Mouse (Mus musculus) forebrain, embryonic 14.5 days (tissue): ENCODE measurements around the gene 1700016H13Rik. TPM values are rescaled to one million over a fixed set of nuclear protein-coding genes. Genes with fewer than 3 reads are reported as not detected.
A peak's percentile ranks its signal among the peaks of the same experiment; 100 is the strongest.

Experiments used
- ATAC-seq: fragments of 200-750 bp; cut with Nextera tagmentation; 2 replicates; pipeline ENCODE4 v1.8.0; 2017; ENCODE audit warnings: mild to moderate bottlenecking, moderate library complexity
- DNase-seq: peaks from one replicate; pipeline ENCODE4 v3.0.0-alpha.2; 2015; ENCODE audit warnings: low spot score
- H3K27ac ChIP-seq: fragments of 300-500 bp; sonication (generic); 2 replicates; pipeline ENCODE4 v1.5.1; 2014; ENCODE audit warnings: low read depth, mild to moderate bottlenecking, control low read depth, low read length, moderate library complexity
- H3K27me3 ChIP-seq: fragments of 300-500 bp; sonication (generic); replicated peaks from 2 replicates; pipeline ENCODE4 v1.6.1; 2014; ENCODE audit warnings: low read length, control low read depth, mixed read lengths; ENCODE audit not compliant: control insufficient read depth, insufficient read depth
- H3K36me3 ChIP-seq: fragments of 300-500 bp; sonication (generic); 2 replicates; pipeline ENCODE4 v1.6.1; 2014; ENCODE audit warnings: low read length, control low read depth; ENCODE audit not compliant: control insufficient read depth, insufficient read depth
- H3K4me1 ChIP-seq: fragments of 300-500 bp; sonication (generic); 2 replicates; pipeline ENCODE4 v1.6.1; 2014; ENCODE audit warnings: antibody characterized with exemption, low read length, control low read depth; ENCODE audit not compliant: control insufficient read depth, insufficient read depth
- H3K4me2 ChIP-seq: fragments of 300-500 bp; sonication (generic); 2 replicates; pipeline ENCODE4 v1.6.1; 2014; ENCODE audit warnings: mild to moderate bottlenecking, control low read depth, low read length
- H3K4me3 ChIP-seq: fragments of 300-500 bp; sonication (generic); 2 replicates; pipeline ENCODE4 v1.5.1; 2014; ENCODE audit warnings: low read depth, low read length, control low read depth
- H3K9ac ChIP-seq: fragments of 300-500 bp; sonication (generic); 2 replicates; pipeline ENCODE4 v1.6.1; 2014; ENCODE audit warnings: mild to moderate bottlenecking, low read length, control low read depth, moderate library complexity
- H3K9me3 ChIP-seq: fragments of 300-500 bp; sonication (generic); replicated peaks from 2 replicates; pipeline ENCODE4 v1.6.1; 2016; ENCODE audit warnings: low read length, control low read depth, mixed read lengths; ENCODE audit not compliant: control insufficient read depth
- WGBS: fragments of 180-500 bp; shearing (Covaris S2); extraction: QIAGEN DNeasy Blood & Tissue Kit; methylation state at CpG from one replicate; pipeline ENCODE4 v1.1.7; 2014; 5-methylcytosine and 5-hydroxymethylcytosine counted together
- polyA plus RNA-seq: library from polyadenylated mRNA; unstranded; fragments of >200 nt; fragmentation: Nextera tagmentation; extraction: Ambion mirVana; gene quantifications from 2 replicates; pipeline ENCODE4 v1.2.1, GENCODE M21; 2014

The 1700016H13Rik gene
- polyA plus RNA-seq, 1 experiment from 2014 or later = 0.38 TPM

DNA sequence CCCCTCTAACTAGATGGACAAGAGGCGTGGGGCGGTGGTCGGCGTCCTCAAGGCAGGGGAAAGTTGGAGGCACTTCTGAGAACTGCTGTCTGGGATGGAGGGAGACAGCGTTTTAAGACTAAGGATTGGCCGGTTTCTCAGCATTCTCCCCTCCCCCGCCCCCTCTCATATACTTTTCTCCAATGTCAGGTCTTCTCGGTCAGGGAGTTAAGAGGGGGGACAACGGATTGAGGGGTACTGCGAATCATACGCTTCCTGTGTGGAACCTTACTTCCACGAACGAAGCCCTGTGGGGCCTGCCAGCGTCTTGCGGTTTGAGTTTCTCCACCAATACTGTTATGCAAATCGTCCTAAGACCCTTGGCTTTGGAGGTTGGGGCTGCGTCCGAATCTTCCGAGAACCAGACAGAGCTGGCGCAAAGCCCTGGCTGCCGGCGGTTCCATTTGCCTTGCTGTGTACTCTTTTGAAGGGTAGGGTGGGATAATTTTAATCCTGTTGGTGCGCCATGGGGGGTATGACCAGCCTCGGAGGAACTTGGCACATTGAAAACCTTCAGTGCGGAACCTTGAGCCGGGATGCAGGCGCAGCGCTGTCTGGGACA lies 37.3 kb upstream of the 1700016H13Rik start:
- Histone ChIP-seq H3K4me2 (peak overlapping the region; percentile 97), H3K4me1 (peaks cover 14% of the 10 kb centered on the region), H3K9ac (peak overlapping the region; percentile 41; the same call in 1 of the 2 replicates), H3K9me3 (no peaks in the 10 kb centered on the region), H3K27me3 (peaks cover 13% of the 10 kb centered on the region), H3K27ac (no peak overlapping the region), H3K36me3 (no peaks in the 10 kb centered on the region), H3K4me3 (peak overlapping the region; percentile 47)
- DNase-seq (peak; percentile 49), ATAC-seq (peak; percentile 24)
- WGBS = under 1% methylated on average over 28 of the region's 28 CpGs

DNA sequence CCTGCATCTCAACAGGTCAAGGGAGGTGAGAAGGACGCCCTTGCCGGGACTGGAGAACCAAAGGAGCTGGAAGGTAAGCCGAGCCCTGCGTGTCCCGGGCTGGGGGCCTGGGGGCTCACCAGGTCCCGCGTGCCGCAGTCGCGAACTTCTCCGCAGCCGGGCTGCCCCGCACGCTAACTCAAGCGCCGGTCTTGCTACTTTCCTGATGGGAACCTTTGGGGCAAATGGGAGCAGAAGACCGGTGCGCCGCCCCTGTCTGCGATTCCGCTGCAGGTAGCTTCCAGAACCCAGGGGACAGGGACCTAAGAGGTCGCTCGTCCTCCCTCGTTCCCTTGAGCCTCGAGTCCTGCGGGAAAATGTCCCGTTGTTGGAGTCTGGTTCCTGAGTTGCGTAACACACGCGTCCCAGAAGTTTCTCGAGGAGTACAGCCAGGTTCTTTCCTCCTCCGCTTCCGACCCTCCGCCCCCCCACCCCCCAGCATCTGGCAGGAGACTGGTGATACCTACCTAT lies 36.8 kb upstream of the 1700016H13Rik start:
- H3K9ac ChIP-seq = peak overlapping the region; percentile 54
- H3K27me3 ChIP-seq = peaks cover 13% of the 10 kb centered on the region
- H3K9me3 ChIP-seq = no peaks in the 10 kb centered on the region
- peak overlapping the region; percentile 47 for H3K4me3 ChIP-seq
- DNase-seq (no peak), ATAC-seq (no peak)
- 0% methylated on average over 34 of the region's 34 CpGs for WGBS
- peaks cover 14% of the 10 kb centered on the region for H3K4me1 ChIP-seq
- peak overlapping the region; percentile 97 for H3K4me2 ChIP-seq
- H3K27ac ChIP-seq = no peak overlapping the region
- H3K36me3 ChIP-seq = no peaks in the 10 kb centered on the region

DNA sequence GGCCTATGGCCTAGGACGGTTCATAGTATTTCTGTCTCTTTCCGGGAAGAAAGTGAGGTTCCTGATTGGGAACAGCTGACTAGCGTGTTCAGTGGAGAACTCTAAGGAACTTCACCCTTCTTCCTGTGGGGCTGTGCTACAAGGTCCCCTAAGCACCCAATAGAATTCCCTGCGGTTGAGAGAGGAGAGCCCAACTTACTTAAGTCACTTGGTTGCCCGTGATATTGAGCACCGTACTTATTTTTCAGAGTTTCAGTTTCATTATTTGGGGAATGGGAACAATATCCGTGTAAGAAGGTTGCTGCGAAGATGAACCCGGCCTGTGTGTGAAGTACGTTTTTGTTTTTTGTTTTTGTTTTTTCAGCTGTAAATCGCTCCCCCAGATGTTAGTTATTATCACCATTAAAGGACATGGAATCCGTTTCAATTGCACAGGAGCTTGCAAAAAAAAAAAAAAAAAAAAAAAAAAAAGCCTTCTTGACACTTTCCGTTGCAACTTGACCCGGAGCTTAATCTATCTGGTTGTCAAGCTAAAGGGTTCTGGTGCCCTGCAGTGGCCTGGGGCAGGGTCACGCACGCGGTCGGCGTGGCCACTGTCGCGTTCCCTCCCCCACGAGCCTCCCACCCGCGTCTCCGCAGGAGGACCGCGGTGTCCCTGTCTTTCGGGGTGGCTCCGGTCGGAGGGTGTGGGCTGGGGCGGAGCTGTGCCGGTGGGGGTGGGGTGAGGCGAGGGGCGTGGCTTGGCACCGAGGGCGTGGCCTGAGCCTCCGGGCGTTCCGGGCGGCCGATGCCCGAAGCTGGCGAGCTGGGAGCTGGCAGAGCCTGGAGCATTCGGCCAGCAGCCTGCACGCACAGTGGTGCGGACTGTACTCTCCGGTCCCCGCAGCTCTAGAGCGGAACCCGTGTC lies 36.1 kb upstream of the 1700016H13Rik start, which contains the start of gene Aff1:
Gene Aff1 (plus strand): TSS at position 751 of the 907 bp plus-strand sequence.
- peak within 1 kb of the TSS; percentile 97 for H3K4me2 ChIP-seq
- peaks cover 13% of the 10 kb centered on the region for H3K27me3 ChIP-seq
- H3K4me1 ChIP-seq = peaks cover 14% of the 10 kb centered on the region
- no peak within 1 kb of the TSS for H3K27ac ChIP-seq
- DNase-seq (peak; percentile 71), ATAC-seq (peak; percentile 86)
- peak within 1 kb of the TSS; percentile 54 for H3K9ac ChIP-seq
- H3K9me3 ChIP-seq = no peaks in the 10 kb centered on the region
- WGBS = 7% methylated on average over 48 of the region's 50 CpGs
- peak within 1 kb of the TSS; percentile 47 for H3K4me3 ChIP-seq
- no peaks in the 10 kb centered on the region for H3K36me3 ChIP-seq

DNA sequence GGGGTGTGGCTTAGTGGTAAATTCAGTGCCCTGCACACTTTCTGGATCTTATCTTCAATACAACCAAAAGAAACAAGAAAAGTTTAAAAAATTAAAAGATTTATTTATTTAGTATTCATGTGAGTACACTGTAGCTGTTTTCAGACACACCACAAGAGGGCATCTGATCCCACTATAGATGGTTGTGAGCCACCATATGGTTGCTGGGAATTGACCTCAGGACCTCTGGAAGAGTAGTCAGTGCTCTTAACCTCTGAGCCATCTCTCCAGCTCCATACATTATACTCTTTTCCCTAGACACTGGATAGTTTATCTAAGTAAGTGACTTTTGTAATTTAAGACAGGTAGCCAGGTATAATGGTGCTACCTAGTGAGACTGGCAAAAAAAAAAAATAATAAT lies 35.4 kb upstream of the 1700016H13Rik start:
- Histone ChIP-seq H3K9ac (no peak overlapping the region), H3K4me2 (no peak overlapping the region), H3K4me3 (no peak overlapping the region), H3K9me3 (no peaks in the 10 kb centered on the region), H3K27ac (no peak overlapping the region), H3K36me3 (no peaks in the 10 kb centered on the region), H3K4me1 (peaks cover 14% of the 10 kb centered on the region), H3K27me3 (peaks cover 13% of the 10 kb centered on the region)
- no peak for DNase-seq
- ATAC-seq = no peak

DNA sequence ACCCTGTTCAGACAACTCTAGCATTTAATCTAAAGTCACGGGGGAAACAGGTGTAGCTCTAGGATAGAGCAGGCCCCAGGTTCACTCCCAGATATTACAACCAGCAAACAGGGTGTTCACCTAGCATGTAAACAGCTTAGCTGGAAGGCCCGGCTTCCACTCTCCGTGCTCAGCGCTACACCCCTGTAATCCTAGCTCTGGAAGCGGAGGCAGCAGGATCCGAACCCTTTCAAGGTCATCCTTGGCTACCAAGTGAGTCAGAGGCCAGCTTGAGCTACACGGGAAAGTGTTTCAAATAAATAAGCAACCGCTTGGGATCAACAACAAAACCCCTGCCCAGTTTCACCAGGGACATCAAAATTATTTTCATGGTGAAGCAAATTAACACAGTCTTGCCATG lies 34.4 kb upstream of the 1700016H13Rik start:
- no peak for DNase-seq
- 89% methylated on average over 8 of the region's 8 CpGs for WGBS
- H3K4me3 ChIP-seq = no peak overlapping the region
- H3K27me3 ChIP-seq = peaks cover 13% of the 10 kb centered on the region
- no peaks in the 10 kb centered on the region for H3K36me3 ChIP-seq
- no peak overlapping the region for H3K9ac ChIP-seq
- H3K4me2 ChIP-seq = no peak overlapping the region
- H3K9me3 ChIP-seq = no peaks in the 10 kb centered on the region
- no peak overlapping the region for H3K27ac ChIP-seq
- H3K4me1 ChIP-seq = peaks cover 14% of the 10 kb centered on the region
- ATAC-seq = no peak

DNA sequence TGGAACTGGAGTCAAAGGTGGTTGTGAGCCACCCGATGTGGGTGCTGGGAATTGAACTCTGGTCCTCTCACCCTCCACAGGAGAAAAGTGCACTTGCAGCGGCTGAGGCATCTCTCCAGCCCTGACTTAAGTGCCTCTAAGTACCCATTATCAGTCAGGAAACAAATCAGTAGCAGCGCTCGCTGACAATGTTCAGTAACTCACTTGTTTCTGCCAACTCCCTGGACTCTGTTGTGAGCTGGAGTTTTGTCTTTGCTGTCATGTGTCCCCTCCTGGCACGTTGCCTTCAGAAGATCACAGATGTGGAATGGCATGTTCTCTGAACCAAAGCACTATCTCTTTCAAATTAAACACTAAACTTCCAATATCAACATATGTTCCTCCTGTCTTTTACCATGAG lies 33.8 kb upstream of the 1700016H13Rik start:
- Histone ChIP-seq H3K4me3 (no peak overlapping the region), H3K4me2 (no peak overlapping the region), H3K36me3 (no peaks in the 10 kb centered on the region), H3K27me3 (peaks cover 13% of the 10 kb centered on the region), H3K4me1 (peaks cover 14% of the 10 kb centered on the region), H3K9ac (no peak overlapping the region), H3K9me3 (no peaks in the 10 kb centered on the region), H3K27ac (no peak overlapping the region)
- WGBS = 85% methylated on average over 5 of the region's 5 CpGs
- ATAC-seq (no peak), DNase-seq (no peak)

DNA sequence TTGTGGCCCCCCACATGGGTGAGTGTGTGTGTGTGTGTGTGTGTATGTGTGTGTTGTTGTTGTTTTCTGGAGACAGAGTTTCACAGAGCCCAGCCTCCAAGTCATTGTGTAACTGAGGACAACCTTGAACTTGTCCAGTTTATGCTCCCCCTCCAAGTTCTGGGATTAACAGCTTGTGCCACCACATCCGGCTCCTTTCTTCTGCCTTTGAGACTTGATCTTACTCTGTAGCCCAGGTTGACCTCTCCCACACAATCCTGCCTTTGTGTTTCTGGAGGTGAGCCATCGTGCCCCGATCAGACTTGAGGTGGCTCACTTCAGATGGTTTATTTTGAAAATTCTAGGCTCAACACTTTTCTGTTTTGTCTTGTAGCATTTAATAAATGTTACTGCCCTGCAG lies 26.0 kb upstream of the 1700016H13Rik start:
- WGBS = 62% methylated on average over 3 of the region's 3 CpGs
- DNase-seq = no peak
- Histone ChIP-seq H3K9ac (no peak overlapping the region), H3K36me3 (no peaks in the 10 kb centered on the region), H3K4me1 (no peaks in the 10 kb centered on the region), H3K27me3 (no peaks in the 10 kb centered on the region), H3K9me3 (no peaks in the 10 kb centered on the region), H3K27ac (no peak overlapping the region), H3K4me3 (no peak overlapping the region), H3K4me2 (no peak overlapping the region)
- no peak for ATAC-seq

DNA sequence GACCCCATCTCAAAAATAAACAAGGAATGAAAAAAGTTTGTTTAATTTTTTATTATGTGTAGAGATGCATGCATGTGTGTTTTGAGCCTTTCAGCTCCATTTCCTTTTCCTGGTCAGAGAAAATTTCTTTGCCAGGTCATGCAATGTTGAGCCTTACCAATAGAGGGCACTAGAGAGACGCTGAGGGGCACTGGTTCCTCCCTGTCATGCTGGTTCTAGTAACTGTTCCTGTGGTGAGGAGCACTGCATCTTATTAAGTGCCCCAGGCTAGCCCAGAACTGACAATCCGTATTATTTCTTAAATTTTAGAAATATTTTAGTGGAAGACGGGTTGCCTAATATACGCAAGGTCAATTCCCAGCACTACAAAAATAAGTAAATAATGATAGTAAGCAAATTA lies 24.6 kb upstream of the 1700016H13Rik start:
- Histone ChIP-seq H3K4me3 (no peak overlapping the region), H3K27me3 (no peaks in the 10 kb centered on the region), H3K27ac (no peak overlapping the region), H3K9ac (no peak overlapping the region), H3K4me1 (no peaks in the 10 kb centered on the region), H3K9me3 (no peaks in the 10 kb centered on the region), H3K4me2 (no peak overlapping the region), H3K36me3 (no peaks in the 10 kb centered on the region)
- 34% methylated on average over 4 of the region's 4 CpGs for WGBS
- DNase-seq = peak; percentile 71
- ATAC-seq = 0 out of 2 replicates have a peak, but pooled peaks have one; percentile 34

DNA sequence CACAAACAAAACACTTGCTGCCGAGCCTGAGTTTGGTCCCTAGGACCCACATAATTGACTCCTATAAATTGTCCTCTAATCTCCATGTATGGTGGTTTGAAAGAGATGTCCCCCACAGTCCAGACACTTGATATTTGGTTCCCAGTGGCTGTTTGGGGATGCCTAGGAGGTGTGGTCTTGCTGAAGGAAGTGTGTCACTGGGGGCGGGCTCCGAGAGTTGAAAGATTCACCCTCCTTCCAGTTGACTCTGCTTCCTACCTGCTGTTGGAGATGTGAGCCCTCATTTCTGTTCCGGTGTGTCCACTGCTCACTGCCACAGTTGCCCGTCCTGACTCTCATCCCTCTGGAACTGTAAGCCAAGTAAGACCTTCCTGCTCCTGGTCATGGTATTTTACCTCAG lies 23.2 kb upstream of the 1700016H13Rik start:
- Histone ChIP-seq H3K4me3 (no peak overlapping the region), H3K4me2 (no peak overlapping the region), H3K9me3 (no peaks in the 10 kb centered on the region)

More for the DNA sequence above, 23.2 kb upstream of the 1700016H13Rik start:
- 89% methylated on average over 5 of the region's 5 CpGs for WGBS
- ATAC-seq = no peak
- no peak for DNase-seq
- no peak overlapping the region for H3K27ac ChIP-seq
- no peaks in the 10 kb centered on the region for H3K36me3 ChIP-seq
- H3K4me1 ChIP-seq = no peaks in the 10 kb centered on the region
- H3K9ac ChIP-seq = no peak overlapping the region
- no peaks in the 10 kb centered on the region for H3K27me3 ChIP-seq
